Mouse (Mus musculus): ENCODE measurements around the gene Rpl23. TPM values are rescaled to one million over a fixed set of nuclear protein-coding genes. Genes with fewer than 3 reads are reported as not detected.

The Rpl23 gene
- total and polyA plus RNA-seq, 3 experiments, result 921 to 2,072 TPM; not detected in 1

GRCm38 (mm10) chr11:97753277-97753676 is 29.0 kb downstream of the Rpl23 start:
- no peak for DNase-seq (ENCODE audit: low read depth, low spot score)

GRCm38 (mm10) chr11:97748496-97748895 is 33.7 kb downstream of the Rpl23 start:
- H3K36me3 ChIP-seq (ENCODE audit: control insufficient read depth in 1 of 2, insufficient read depth in 2 of 2, low read length in 2 of 2), result peaks cover 2 to 11% of the 10 kb centered on the region in 2 experiments; a peak in 3 of 4 replicates
- TF ChIP-seq TBP (IDR thresholded peaks at IDR 0.05; ENCODE audit: low read depth, low read length) (no peak), ZKSCAN1 (IDR thresholded peaks at IDR 0.05; ENCODE audit: low read depth, low read length) (no peak), GATA1 (IDR thresholded peaks at IDR 0.05; ENCODE audit: low read depth, low read length) (no peak)
- DNase-seq (ENCODE audit: low read depth, low spot score), result no peak
- peaks cover 11% of the 10 kb centered on the region for H3K79me2 ChIP-seq (ENCODE audit: control insufficient read depth, insufficient read depth, low read length, poor library complexity)
- no peaks in the 10 kb centered on the region for H3K9me3 ChIP-seq (replicated peaks; ENCODE audit: insufficient read depth, low read length)
- no peak overlapping the region for H3K9ac ChIP-seq (ENCODE audit: control insufficient read depth, low read depth, low read length, poor library complexity, severe bottlenecking)
- H3K4me1 ChIP-seq (ENCODE audit: control insufficient read depth in 1 of 2, insufficient read depth in 2 of 2, low read length in 2 of 2), result peaks cover under 1 to 2% of the 10 kb centered on the region in 2 experiments; a peak in 1 of 4 replicates
- no peak overlapping the region for H3K4me3 ChIP-seq (ENCODE audit: control insufficient read depth in 1 of 2, insufficient read depth in 1 of 2, low read depth in 2 of 2, low read length in 2 of 2)
- H3K27ac ChIP-seq (ENCODE audit: control insufficient read depth, low read depth, low read length), result no peak overlapping the region
- H3K27me3 ChIP-seq (ENCODE audit: control insufficient read depth in 1 of 2, insufficient read depth in 2 of 2, low read length in 2 of 2), result no peaks in the 10 kb centered on the region

More at GRCm38 (mm10) chr11:97753277-97753676, 29.0 kb downstream of the Rpl23 start:
- Histone ChIP-seq H3K27ac (ENCODE audit: control insufficient read depth, low read depth, low read length) (no peak overlapping the region), H3K4me1 (ENCODE audit: control insufficient read depth in 1 of 2, insufficient read depth in 2 of 2, low read length in 2 of 2) (peaks cover 2 to 3% of the 10 kb centered on the region in 2 experiments; a peak in 2 of 4 replicates), H3K79me2 (ENCODE audit: control insufficient read depth, insufficient read depth, low read length, poor library complexity) (no peaks in the 10 kb centered on the region), H3K9me3 (replicated peaks; ENCODE audit: insufficient read depth, low read length) (no peaks in the 10 kb centered on the region), H3K27me3 (ENCODE audit: control insufficient read depth in 1 of 2, insufficient read depth in 2 of 2, low read length in 2 of 2) (no peaks in the 10 kb centered on the region), H3K36me3 (ENCODE audit: control insufficient read depth in 1 of 2, insufficient read depth in 2 of 2, low read length in 2 of 2) (peaks cover 6 to 9% of the 10 kb centered on the region in 2 experiments), H3K9ac (ENCODE audit: control insufficient read depth, low read depth, low read length, poor library complexity, severe bottlenecking) (no peak overlapping the region), H3K4me3 (ENCODE audit: control insufficient read depth in 1 of 2, insufficient read depth in 1 of 2, low read depth in 2 of 2, low read length in 2 of 2) (no peak overlapping the region)
- TF ChIP-seq RAD21 (IDR thresholded peaks at IDR 0.05; ENCODE audit: low read depth, low read length) (no peak), EP300 (IDR thresholded peaks at IDR 0.05; ENCODE audit: low read depth in 1 of 2, low read length in 2 of 2) (no peak)

DNA sequence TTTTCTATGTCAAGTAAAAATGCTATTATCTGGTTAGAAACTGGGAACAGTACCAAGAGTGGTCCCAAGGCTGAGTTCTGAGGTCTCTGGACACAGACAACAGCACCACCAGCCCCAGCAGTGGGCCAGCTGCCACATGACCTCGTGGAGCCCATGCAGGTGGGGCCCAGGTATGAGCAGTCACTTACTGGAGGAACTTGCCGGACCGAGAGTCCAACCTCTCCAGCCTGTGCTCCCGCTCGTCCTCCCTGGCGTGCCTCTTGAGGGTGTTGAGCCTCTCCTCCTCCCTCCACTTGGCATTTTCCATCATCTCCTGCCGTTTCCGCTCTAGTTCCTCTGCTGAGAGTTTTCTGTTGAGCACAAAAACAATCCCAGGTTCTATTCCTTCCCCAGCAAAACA is 34.5 kb downstream of the Rpl23 start:
- DNase-seq (ENCODE audit: low read depth, low spot score), result no peak
- Histone ChIP-seq H3K27me3 (ENCODE audit: control insufficient read depth in 1 of 2, insufficient read depth in 2 of 2, low read length in 2 of 2) (no peaks in the 10 kb centered on the region), H3K27ac (ENCODE audit: control insufficient read depth, low read depth, low read length) (no peak overlapping the region), H3K79me2 (ENCODE audit: control insufficient read depth, insufficient read depth, low read length, poor library complexity) (peaks cover 18% of the 10 kb centered on the region), H3K36me3 (ENCODE audit: control insufficient read depth in 1 of 2, insufficient read depth in 2 of 2, low read length in 2 of 2) (peaks cover 2 to 11% of the 10 kb centered on the region in 2 experiments; a peak in 3 of 4 replicates), H3K9ac (ENCODE audit: control insufficient read depth, low read depth, low read length, poor library complexity, severe bottlenecking) (no peak overlapping the region), H3K4me3 (ENCODE audit: control insufficient read depth in 1 of 2, insufficient read depth in 1 of 2, low read depth in 2 of 2, low read length in 2 of 2) (no peak overlapping the region), H3K4me1 (ENCODE audit: control insufficient read depth in 1 of 2, insufficient read depth in 2 of 2, low read length in 2 of 2) (peaks cover 2 to 6% of the 10 kb centered on the region in 2 experiments; a peak in 2 of 4 replicates), H3K9me3 (replicated peaks; ENCODE audit: insufficient read depth, low read length) (no peaks in the 10 kb centered on the region)
- TF ChIP-seq TAL1 (IDR thresholded peaks at IDR 0.05; ENCODE audit: low read length), result no peak
- no peak for TF ChIP-seq CTCF (IDR thresholded peaks at IDR 0.05 in 2 of 3, conservative IDR thresholded peaks at IDR 0.05 in 1 of 3; ENCODE audit: control insufficient read depth in 1 of 3, insufficient read depth in 1 of 3, low read depth in 2 of 3, low read length in 3 of 3, poor library complexity in 1 of 3, severe bottlenecking in 1 of 3)
- TF ChIP-seq TCF12 (IDR thresholded peaks at IDR 0.05; ENCODE audit: low read depth, low read length), result no peak
- no peak for TF ChIP-seq MAX (IDR thresholded peaks at IDR 0.05; ENCODE audit: low read length)
- TF ChIP-seq POLR2AphosphoS5 (IDR thresholded peaks at IDR 0.05; ENCODE audit: borderline replicate concordance, low read depth, low read length), result no peak
- TF ChIP-seq BHLHE40 (IDR thresholded peaks at IDR 0.05; ENCODE audit: borderline replicate concordance, low read depth, low read length), result no peak
- TF ChIP-seq ELF1 (IDR thresholded peaks at IDR 0.05; ENCODE audit: low read depth, low read length), result no peak
- no peak for TF ChIP-seq ZMIZ1 (IDR thresholded peaks at IDR 0.05; ENCODE audit: low read depth, low read length)
- TF ChIP-seq MYC (IDR thresholded peaks at IDR 0.05; ENCODE audit: low read depth, low read length), result no peak
- no peak for TF ChIP-seq KAT2A (conservative IDR thresholded peaks at IDR 0.05; ENCODE audit: low read depth, low read length)
- no peak for TF ChIP-seq MXI1 (IDR thresholded peaks at IDR 0.05; ENCODE audit: low read depth, low read length)
- TF ChIP-seq POLR2A (IDR thresholded peaks at IDR 0.05; ENCODE audit: control insufficient read depth in 1 of 2, insufficient read depth in 1 of 2, low read depth in 1 of 2, low read length in 2 of 2, poor library complexity in 1 of 2), result no peak
- no peak for TF ChIP-seq USF2 (IDR thresholded peaks at IDR 0.05; ENCODE audit: borderline replicate concordance in 1 of 2, insufficient read depth in 1 of 2, low read depth in 1 of 2, low read length in 2 of 2)
- TF ChIP-seq TBP (IDR thresholded peaks at IDR 0.05; ENCODE audit: low read depth, low read length), result no peak
- TF ChIP-seq HCFC1 (IDR thresholded peaks at IDR 0.05; ENCODE audit: low read depth, low read length), result no peak
- TF ChIP-seq MAZ (IDR thresholded peaks at IDR 0.05; ENCODE audit: low read depth, low read length), result no peak

Measured in MEL (cell line).